Mouse (Mus musculus): ENCODE measurements at regions not wholly inside any gene's neighbourhood (a gene's known extent, or its start where the extent isn't known, plus 50 kb on each side); places are given as distances from the start of the nearest gene placed in this dataset.
A peak's percentile ranks its signal among the peaks of the same experiment; 100 is the strongest.
"Not testable (repeated sequence)": the region's sequence is repeated elsewhere in the genome, so short reads cannot be mapped to it uniquely, and the experiment has no call there.

DNA sequence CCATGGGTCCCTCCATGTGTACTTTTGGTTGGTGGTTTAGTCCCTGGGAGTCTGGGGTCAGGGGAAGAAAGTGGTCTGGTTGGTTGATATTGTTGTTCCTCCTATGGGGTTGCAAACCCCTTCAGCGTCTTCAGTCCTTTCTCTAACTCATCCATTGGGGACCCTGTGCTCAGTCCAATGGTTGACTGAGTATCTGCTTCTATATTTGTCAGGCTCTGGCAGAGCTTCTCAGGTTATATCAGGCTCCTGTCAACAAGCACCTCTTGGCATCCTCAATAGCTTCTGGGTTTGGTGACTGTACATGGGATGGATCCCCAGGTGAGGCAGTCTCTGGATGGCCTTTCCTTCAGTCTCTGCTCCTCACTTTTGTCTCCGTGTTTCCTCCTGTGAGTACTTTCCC lies 170.4 kb upstream of the Ift57 start:
- 54% methylated on average over 2 of the region's 2 CpGs for WGBS (ENCODE audit: insufficient replicate concordance)

DNA sequence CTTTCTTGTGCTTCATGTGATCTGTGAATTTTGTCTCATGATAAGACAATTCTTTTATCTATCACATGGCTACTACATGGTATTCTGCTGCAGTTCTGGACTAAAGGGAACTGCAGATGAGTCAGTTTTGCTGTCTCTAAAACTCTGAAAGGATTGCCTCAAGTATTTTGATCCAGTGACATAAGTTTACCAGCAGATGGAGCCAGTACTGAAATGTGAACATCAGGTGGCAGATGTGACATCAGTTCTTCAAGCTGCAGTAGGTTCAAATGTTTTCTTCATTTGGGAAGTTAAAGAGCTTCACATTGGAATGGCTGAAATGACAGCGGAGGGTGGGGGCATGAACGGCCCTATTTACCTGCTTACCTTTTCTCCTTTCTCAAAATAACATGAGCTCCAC lies 170.0 kb upstream of the Ift57 start:
- Histone ChIP-seq H3K4me2 (ENCODE audit: low read depth, low read length) (no peak overlapping the region), H3K27ac (ENCODE audit: low read length) (no peak overlapping the region), H3K36me3 (ENCODE audit: control insufficient read depth, insufficient read depth) (no peaks in the 10 kb centered on the region), H3K9me3 (replicated peaks; ENCODE audit: control insufficient read depth, low read length) (no peaks in the 10 kb centered on the region), H3K4me3 (ENCODE audit: low read depth, low read length) (no peak overlapping the region), H3K9ac (ENCODE audit: low read depth, low read length) (no peak overlapping the region), H3K27me3 (ENCODE audit: control insufficient read depth, insufficient read depth, low read depth, low read length) (no peaks in the 10 kb centered on the region), H3K4me1 (ENCODE audit: control insufficient read depth, low read depth, low read length) (no peaks in the 10 kb centered on the region)
- no peak for ATAC-seq (ENCODE audit: low read depth)
- WGBS (ENCODE audit: insufficient replicate concordance) = 44% methylated on average over 2 of the region's 2 CpGs

More for the DNA sequence above, 170.4 kb upstream of the Ift57 start:
- not testable (repeated sequence) for H3K27me3 ChIP-seq (ENCODE audit: control insufficient read depth, insufficient read depth, low read depth, low read length); H3K36me3 ChIP-seq (ENCODE audit: control insufficient read depth, insufficient read depth); ATAC-seq (ENCODE audit: low read depth); H3K9ac ChIP-seq (ENCODE audit: low read depth, low read length); H3K27ac ChIP-seq (ENCODE audit: low read length); H3K4me3 ChIP-seq (ENCODE audit: low read depth, low read length); H3K4me1 ChIP-seq (ENCODE audit: control insufficient read depth, low read depth, low read length); H3K9me3 ChIP-seq (replicated peaks; ENCODE audit: control insufficient read depth, low read length); H3K4me2 ChIP-seq (ENCODE audit: low read depth, low read length)

DNA sequence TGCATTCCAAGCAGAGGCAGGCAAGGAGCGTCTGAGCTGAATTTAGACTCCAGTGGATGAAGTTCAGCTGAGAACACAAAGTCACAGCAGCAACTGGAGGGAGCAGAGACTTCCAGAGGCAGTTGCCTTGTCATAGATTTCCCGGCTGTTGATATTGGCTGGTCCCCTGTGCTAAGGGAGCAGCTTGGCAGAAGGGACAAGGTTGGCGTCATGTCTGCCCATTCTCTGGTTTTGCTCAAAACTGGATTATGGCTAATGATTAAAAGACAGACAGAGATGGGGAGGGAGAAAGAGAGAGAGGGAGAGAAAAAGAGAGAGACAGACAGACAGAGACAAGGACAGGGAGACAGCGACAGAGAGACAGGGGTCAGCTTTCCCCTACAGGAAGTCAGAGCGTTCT lies 169.0 kb upstream of the Ift57 start:
- H3K9ac ChIP-seq (ENCODE audit: low read depth, low read length) = no peak overlapping the region
- no peaks in the 10 kb centered on the region for H3K4me1 ChIP-seq (ENCODE audit: control insufficient read depth, low read depth, low read length)
- no peaks in the 10 kb centered on the region for H3K36me3 ChIP-seq (ENCODE audit: control insufficient read depth, insufficient read depth)
- no peaks in the 10 kb centered on the region for H3K27me3 ChIP-seq (ENCODE audit: control insufficient read depth, insufficient read depth, low read depth, low read length)
- no peak overlapping the region for H3K4me2 ChIP-seq (ENCODE audit: low read depth, low read length)
- no peak overlapping the region for H3K4me3 ChIP-seq (ENCODE audit: low read depth, low read length)
- H3K27ac ChIP-seq (ENCODE audit: low read length) = no peak overlapping the region
- no peak for ATAC-seq (ENCODE audit: low read depth)
- WGBS (ENCODE audit: insufficient replicate concordance) = 66% methylated on average over 5 of the region's 5 CpGs
- no peaks in the 10 kb centered on the region for H3K9me3 ChIP-seq (replicated peaks; ENCODE audit: control insufficient read depth, low read length)

DNA sequence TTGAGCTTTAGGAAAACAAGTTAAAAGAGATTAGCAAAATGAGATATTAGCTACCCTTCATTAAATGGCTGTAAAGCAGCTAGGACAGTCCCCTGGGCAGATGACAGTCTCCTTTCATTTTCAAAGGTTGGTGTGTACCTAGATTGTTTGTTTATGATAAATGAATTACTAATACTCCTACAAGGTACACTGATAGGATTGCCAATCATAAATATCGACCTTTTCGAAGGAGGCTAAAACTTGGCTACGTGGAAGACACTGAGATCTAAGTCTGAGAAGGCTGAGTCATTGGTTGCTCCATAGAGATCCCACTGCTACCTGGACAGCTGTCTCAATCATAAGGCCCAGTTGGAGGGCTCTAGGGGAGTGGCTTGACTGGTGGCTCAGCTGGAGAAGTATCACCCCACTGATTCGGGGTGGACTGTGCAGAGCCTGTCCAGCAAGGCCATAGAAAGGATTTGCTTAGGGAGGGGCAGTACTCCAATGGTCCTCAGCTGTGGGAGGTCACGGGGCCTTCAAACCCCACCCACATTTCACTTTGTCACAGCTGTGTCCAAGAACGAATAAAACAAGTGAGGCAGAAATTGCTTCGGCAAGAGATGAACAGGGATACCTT lies 166.9 kb upstream of the Ift57 start:
- Histone ChIP-seq H3K9ac (ENCODE audit: low read depth, low read length) (no peak overlapping the region), H3K9me3 (replicated peaks; ENCODE audit: control insufficient read depth, low read length) (no peaks in the 10 kb centered on the region), H3K4me3 (ENCODE audit: low read depth, low read length) (no peak overlapping the region), H3K27ac (ENCODE audit: low read length) (no peak overlapping the region), H3K36me3 (ENCODE audit: control insufficient read depth, insufficient read depth) (no peaks in the 10 kb centered on the region), H3K4me2 (ENCODE audit: low read depth, low read length) (no peak overlapping the region), H3K27me3 (ENCODE audit: control insufficient read depth, insufficient read depth, low read depth, low read length) (no peaks in the 10 kb centered on the region), H3K4me1 (ENCODE audit: control insufficient read depth, low read depth, low read length) (no peaks in the 10 kb centered on the region)
- WGBS (ENCODE audit: insufficient replicate concordance) = 63% methylated on average over 7 of the region's 7 CpGs
- ATAC-seq (ENCODE audit: low read depth) = no peak

DNA sequence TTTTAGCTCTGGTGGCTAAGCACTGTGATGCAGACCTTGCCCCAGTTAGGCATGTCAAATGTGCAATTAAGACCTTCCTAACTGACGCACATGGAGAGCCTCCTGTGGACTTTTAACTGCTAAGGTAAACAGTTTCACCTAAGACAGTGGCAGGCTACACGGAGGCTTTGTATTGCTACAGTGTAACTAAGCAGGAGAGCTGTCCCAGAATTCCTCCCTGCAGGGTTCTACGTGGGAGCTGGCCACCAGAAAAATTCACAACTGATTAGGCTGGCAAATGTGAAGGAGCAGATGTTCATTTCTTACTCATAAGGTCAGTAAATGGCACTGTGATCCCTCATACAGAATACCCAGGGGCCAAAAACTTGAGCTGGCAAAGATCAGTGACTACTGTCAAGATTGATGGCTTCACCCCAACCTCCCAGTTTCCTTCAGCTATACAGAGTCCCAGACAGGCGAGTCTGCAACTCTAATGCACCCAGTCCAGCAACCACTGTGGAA lies 165.5 kb upstream of the Ift57 start:
- ATAC-seq (ENCODE audit: low read depth) = peak; percentile 50; the same call in 1 of the 2 replicates
- Histone ChIP-seq H3K4me1 (ENCODE audit: control insufficient read depth, low read depth, low read length) (no peaks in the 10 kb centered on the region), H3K9me3 (replicated peaks; ENCODE audit: control insufficient read depth, low read length) (no peaks in the 10 kb centered on the region), H3K4me3 (ENCODE audit: low read depth, low read length) (no peak overlapping the region), H3K4me2 (ENCODE audit: low read depth, low read length) (no peak overlapping the region), H3K27me3 (ENCODE audit: control insufficient read depth, insufficient read depth, low read depth, low read length) (no peaks in the 10 kb centered on the region), H3K36me3 (ENCODE audit: control insufficient read depth, insufficient read depth) (no peaks in the 10 kb centered on the region), H3K9ac (ENCODE audit: low read depth, low read length) (no peak overlapping the region), H3K27ac (ENCODE audit: low read length) (no peak overlapping the region)
- 44% methylated on average over 4 of the region's 4 CpGs for WGBS (ENCODE audit: insufficient replicate concordance)

DNA sequence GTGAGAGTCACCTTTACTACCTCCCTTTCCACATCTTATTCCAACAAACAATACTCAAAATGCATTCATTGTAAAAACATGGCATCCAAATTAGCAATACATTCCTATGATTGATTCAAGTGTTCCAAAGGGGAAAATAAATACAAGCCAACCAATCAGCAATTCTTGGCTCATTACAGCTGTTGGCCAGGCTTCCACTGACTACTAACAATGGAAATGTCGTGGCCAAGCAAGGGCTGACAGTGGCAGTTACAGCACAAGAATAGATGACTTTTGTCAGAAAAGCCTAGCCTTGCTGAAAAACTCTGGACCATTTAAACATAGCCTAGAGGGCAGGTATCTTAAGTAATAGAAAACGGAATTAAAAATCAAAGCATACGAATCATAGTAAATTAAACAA lies 148.8 kb upstream of the Ift57 start:
- no peaks in the 10 kb centered on the region for H3K4me1 ChIP-seq (ENCODE audit: control insufficient read depth, low read depth, low read length)
- no peaks in the 10 kb centered on the region for H3K9me3 ChIP-seq (replicated peaks; ENCODE audit: control insufficient read depth, low read length)
- no peak overlapping the region for H3K4me3 ChIP-seq (ENCODE audit: low read depth, low read length)
- H3K27ac ChIP-seq (ENCODE audit: low read length) = no peak overlapping the region
- H3K4me2 ChIP-seq (ENCODE audit: low read depth, low read length) = no peak overlapping the region
- 53% methylated on average over 3 of the region's 3 CpGs for WGBS (ENCODE audit: insufficient replicate concordance)
- no peaks in the 10 kb centered on the region for H3K27me3 ChIP-seq (ENCODE audit: control insufficient read depth, insufficient read depth, low read depth, low read length)
- no peaks in the 10 kb centered on the region for H3K36me3 ChIP-seq (ENCODE audit: control insufficient read depth, insufficient read depth)
- H3K9ac ChIP-seq (ENCODE audit: low read depth, low read length) = no peak overlapping the region
- no peak for ATAC-seq (ENCODE audit: low read depth)

DNA sequence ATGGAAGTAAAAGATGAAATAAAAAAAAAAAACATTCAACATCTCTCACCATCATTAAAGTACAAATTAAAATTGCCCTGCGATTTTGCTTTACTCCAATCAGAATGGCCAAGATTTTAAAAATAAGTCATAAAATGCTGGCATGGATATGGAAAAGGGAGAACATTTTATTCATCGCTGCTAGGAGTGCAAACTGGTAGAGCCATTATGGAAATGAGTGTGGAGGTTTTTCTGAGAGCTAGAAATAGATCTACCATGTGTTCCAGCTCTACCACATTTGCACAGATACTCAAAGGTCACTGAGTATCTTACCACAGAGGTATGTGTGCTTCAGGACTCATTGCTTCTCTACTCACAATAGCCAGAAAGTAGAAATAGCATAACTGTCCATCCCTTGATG lies 129.0 kb upstream of the Ift57 start:
- ATAC-seq (ENCODE audit: low read depth) = no peak
- Histone ChIP-seq H3K9ac (ENCODE audit: low read depth, low read length) (no peak overlapping the region), H3K9me3 (replicated peaks; ENCODE audit: control insufficient read depth, low read length) (no peaks in the 10 kb centered on the region), H3K4me3 (ENCODE audit: low read depth, low read length) (no peak overlapping the region), H3K4me2 (ENCODE audit: low read depth, low read length) (no peak overlapping the region), H3K36me3 (ENCODE audit: control insufficient read depth, insufficient read depth) (no peaks in the 10 kb centered on the region), H3K4me1 (ENCODE audit: control insufficient read depth, low read depth, low read length) (no peaks in the 10 kb centered on the region), H3K27me3 (ENCODE audit: control insufficient read depth, insufficient read depth, low read depth, low read length) (no peaks in the 10 kb centered on the region), H3K27ac (ENCODE audit: low read length) (no peak overlapping the region)
- 64% methylated on average over 2 of the region's 2 CpGs for WGBS (ENCODE audit: insufficient replicate concordance)

DNA sequence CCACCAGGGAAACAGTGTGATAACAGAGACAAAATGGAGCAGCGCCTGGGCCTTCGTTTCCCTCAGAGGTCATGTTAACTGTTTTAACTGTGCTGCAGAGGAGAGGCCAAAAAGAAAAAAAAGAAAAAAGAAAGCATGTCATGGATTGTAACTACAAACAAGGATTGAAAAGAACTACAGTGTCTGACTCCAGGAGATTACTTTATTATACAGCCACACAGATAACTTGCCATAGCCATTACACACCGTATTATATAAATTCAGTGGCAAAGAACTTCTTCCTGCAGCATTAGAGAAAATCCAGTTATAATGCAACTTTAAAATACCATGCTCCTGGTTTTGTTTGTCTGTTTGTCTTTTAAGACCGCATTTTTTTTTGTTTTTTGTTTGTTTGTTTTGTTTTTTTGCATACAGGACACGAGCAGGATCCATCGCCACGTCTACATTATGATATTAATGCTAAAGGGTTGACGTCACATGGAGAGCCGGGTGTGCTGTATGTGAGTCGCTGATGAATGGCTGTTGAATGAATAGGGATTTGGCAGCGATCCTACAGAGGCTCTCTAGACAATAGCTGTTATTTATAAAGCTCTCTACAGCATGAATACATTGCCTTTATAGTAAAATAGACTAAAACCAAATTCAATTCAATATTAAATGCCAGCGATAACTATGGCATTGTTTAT lies 126.4 kb upstream of the Ift57 start:
- Histone ChIP-seq H3K9me3 (replicated peaks; ENCODE audit: control insufficient read depth, low read length) (no peaks in the 10 kb centered on the region), H3K9ac (ENCODE audit: low read depth, low read length) (no peak overlapping the region), H3K4me2 (ENCODE audit: low read depth, low read length) (no peak overlapping the region), H3K27me3 (ENCODE audit: control insufficient read depth, insufficient read depth, low read depth, low read length) (no peaks in the 10 kb centered on the region), H3K36me3 (ENCODE audit: control insufficient read depth, insufficient read depth) (no peaks in the 10 kb centered on the region), H3K4me1 (ENCODE audit: control insufficient read depth, low read depth, low read length) (no peaks in the 10 kb centered on the region), H3K27ac (ENCODE audit: low read length) (no peak overlapping the region), H3K4me3 (ENCODE audit: low read depth, low read length) (no peak overlapping the region)
- ATAC-seq (ENCODE audit: low read depth) = no peak
- WGBS (ENCODE audit: insufficient replicate concordance) = 71% methylated on average over 12 of the region's 12 CpGs

DNA sequence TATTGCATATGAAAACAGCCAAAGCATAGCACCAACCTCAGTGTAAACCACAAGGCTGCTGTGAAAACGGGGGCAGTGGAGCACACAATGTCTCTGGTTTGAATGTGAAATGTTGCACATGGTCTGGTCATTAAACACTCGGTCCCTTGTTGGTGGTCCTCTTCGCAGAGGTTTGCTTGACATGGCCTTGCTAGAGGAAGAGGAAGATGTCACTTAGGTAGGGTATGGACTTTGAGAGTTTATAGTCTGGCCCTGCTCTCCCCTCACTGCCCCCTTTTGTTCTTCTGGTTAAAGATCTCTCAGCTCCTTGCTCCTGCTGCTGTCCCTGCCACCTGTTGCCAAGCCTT lies 125.9 kb upstream of the Ift57 start:
- 78% methylated on average over 3 of the region's 3 CpGs for WGBS (ENCODE audit: insufficient replicate concordance)
- Histone ChIP-seq H3K27me3 (ENCODE audit: control insufficient read depth, insufficient read depth, low read depth, low read length) (no peaks in the 10 kb centered on the region), H3K9me3 (replicated peaks; ENCODE audit: control insufficient read depth, low read length) (no peaks in the 10 kb centered on the region), H3K9ac (ENCODE audit: low read depth, low read length) (no peak overlapping the region), H3K27ac (ENCODE audit: low read length) (no peak overlapping the region), H3K4me2 (ENCODE audit: low read depth, low read length) (no peak overlapping the region), H3K4me1 (ENCODE audit: control insufficient read depth, low read depth, low read length) (no peaks in the 10 kb centered on the region), H3K4me3 (ENCODE audit: low read depth, low read length) (no peak overlapping the region), H3K36me3 (ENCODE audit: control insufficient read depth, insufficient read depth) (no peaks in the 10 kb centered on the region)
- ATAC-seq (ENCODE audit: low read depth) = no peak
